Mouse (Mus musculus) lung, postnatal 0 days (tissue): ENCODE results near the gene Ttpal.

Experiments used
- CTCF ChIP-seq: IDR thresholded peaks from 2 replicates; pipeline ENCODE4 v1.5.1; 2016; ENCODE audit warnings: antibody characterized with exemption, mild to moderate bottlenecking
- EP300 ChIP-seq: IDR thresholded peaks from 2 replicates; pipeline ENCODE4 v1.6.1; 2016; ENCODE audit warnings: antibody characterized with exemption, mild to moderate bottlenecking, control low read depth

DNA sequence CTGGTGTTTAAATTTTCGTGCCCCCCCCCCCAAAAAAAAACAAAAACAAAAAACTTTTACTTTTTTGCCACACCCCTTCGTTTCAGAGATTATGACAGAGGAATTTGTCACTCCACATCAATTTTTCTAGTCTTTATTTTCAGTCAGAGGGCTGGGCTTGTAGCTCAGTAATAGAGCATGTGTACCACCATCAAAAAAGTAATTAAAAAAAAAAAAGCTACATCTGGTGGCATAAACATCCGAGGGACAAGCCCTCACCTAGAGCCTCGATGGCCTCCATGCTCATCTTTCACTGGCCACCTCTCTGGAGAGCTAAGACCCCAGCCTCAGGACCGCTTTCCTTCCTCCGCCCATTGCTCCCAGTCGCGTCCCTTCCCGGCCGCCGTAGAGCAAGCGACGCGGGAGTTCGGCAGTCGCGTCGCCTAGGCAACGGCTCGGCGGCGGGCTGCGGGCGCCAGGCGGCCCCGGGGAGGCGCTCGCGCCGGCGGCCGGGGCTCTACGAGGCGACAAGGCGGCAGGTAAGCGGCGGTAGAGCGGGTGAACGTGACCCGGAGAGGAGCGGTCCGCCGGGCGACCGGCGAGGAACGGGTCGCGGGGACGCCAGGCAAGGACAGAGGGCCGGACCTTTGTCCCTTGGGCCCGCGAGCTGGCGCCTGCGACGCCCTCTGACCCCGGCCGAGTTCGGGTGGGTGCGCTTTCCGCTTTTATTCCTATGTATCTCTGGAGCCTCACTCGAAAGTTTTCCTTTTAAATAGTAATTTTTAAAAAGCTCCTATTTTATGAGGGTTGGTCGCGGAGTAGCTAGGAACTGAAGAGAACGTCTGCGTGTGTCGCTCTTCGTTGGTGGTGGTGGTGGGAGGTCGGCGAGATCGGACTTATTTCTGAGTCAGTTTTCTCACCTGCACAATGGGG lies 56.1 kb downstream of the Ttpal start, which contains the start of gene Pkig:
- TF ChIP-seq CTCF (peak; percentile 37), EP300 (no peak)
